Comparison of ENCODE assay signal across 12 mouse cellular contexts in the genomic region with DNA sequence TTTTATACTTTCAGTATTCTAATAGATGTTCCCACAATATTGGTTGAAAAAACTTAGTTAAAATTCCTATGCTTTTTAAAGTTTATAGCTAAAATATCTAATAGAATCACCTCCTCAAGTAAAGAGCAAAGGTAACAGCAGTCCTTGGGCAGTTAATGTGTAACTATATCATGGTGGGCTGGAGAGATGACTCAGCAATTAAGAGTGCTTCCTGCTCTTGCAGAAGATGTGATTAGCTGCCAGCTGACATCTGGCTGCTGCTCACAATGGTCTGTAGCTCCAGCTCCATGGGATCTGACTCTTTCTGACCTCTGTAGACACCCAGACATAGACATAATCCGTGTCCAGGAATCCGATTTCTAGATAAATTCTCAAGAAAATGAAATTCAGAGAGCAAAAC.
DNase-seq lines count a peak whose midpoint lies in the region; ATAC-seq lines count a peak whose summit lies in the region.
"Had no signal": no experiment of that assay in that cellular context is flagged by ENCODE, and none has a peak within 500 bp of the region (broad histone marks: within the 10 kb centered on the region; RNA-seq: fewer than 3 reads in every experiment).

No protein-coding gene starts in this region.

- 88% methylated on average over 2 of the region's 2 CpGs for WGBS in forebrain, embryonic 14.5 days
- WGBS in forebrain, embryonic 12.5 days: 80% methylated on average over 2 of the region's 2 CpGs
- WGBS in embryonic facial prominence, embryonic 10.5 days: 80% methylated on average over 2 of the region's 2 CpGs

- no peaks in the 10 kb centered on the region for H3K4me1 ChIP-seq in forebrain, embryonic 14.5 days (ENCODE audit: control insufficient read depth, insufficient read depth, low read length)
- no peaks in the 10 kb centered on the region for H3K4me1 ChIP-seq in forebrain, embryonic 12.5 days
- peaks cover 13% of the 10 kb centered on the region; the same call in 1 of the 2 replicates for H3K4me1 ChIP-seq in embryonic facial prominence, embryonic 10.5 days
- H3K4me1 ChIP-seq: hindbrain, embryonic 15.5 days; liver, embryonic 15.5 days; midbrain, embryonic 12.5 days had no signal

- peak; percentile 1 for DNase-seq in forebrain, embryonic 14.5 days (ENCODE audit: low spot score)
- peak; percentile 40 for DNase-seq in 416B (ENCODE audit: low read depth)
- peak; percentile 10 for DNase-seq in embryonic facial prominence, embryonic 10.5 days (ENCODE audit: low spot score)
- peak; percentile 21 for DNase-seq in lung, postnatal 10 days
- DNase-seq in left cerebral cortex, adult 18-20 months (ENCODE audit: low spot score in 2 of 2): no peak
- DNase-seq in adrenal gland, postnatal 14 days: no peak
- DNase-seq in cerebellum, adult 18-20 months: no peak

- no peak overlapping the region for H3K4me2 ChIP-seq in forebrain, embryonic 14.5 days (ENCODE audit: low read length)
- no peak overlapping the region for H3K4me2 ChIP-seq in forebrain, embryonic 12.5 days
- H3K4me2 ChIP-seq: hindbrain, embryonic 15.5 days; liver, embryonic 15.5 days; midbrain, embryonic 12.5 days had no signal

- H3K9me3 ChIP-seq in forebrain, embryonic 14.5 days (replicated peaks; ENCODE audit: control insufficient read depth, low read length): no peaks in the 10 kb centered on the region
- H3K9me3 ChIP-seq in forebrain, embryonic 12.5 days: no peaks in the 10 kb centered on the region
- H3K9me3 ChIP-seq in embryonic facial prominence, embryonic 10.5 days: no peaks in the 10 kb centered on the region
- H3K9me3 ChIP-seq: hindbrain, embryonic 15.5 days; liver, embryonic 15.5 days; midbrain, embryonic 12.5 days had no signal

- H3K27ac ChIP-seq in forebrain, embryonic 14.5 days (ENCODE audit: low read depth, low read length): no peak overlapping the region
- no peak overlapping the region for H3K27ac ChIP-seq in forebrain, embryonic 12.5 days
- H3K27ac ChIP-seq in embryonic facial prominence, embryonic 10.5 days (replicated peaks): no peak overlapping the region
- H3K27ac ChIP-seq: hindbrain, embryonic 15.5 days; liver, embryonic 15.5 days; midbrain, embryonic 12.5 days had no signal

- H3K4me3 ChIP-seq in forebrain, embryonic 14.5 days (ENCODE audit: low read depth, low read length): no peak overlapping the region
- H3K4me3 ChIP-seq in forebrain, embryonic 12.5 days (replicated peaks): no peak overlapping the region
- no peak overlapping the region for H3K4me3 ChIP-seq in embryonic facial prominence, embryonic 10.5 days
- H3K4me3 ChIP-seq: hindbrain, embryonic 15.5 days; liver, embryonic 15.5 days; midbrain, embryonic 12.5 days had no signal

- H3K9ac ChIP-seq in forebrain, embryonic 14.5 days (ENCODE audit: low read length): no peak overlapping the region
- no peak overlapping the region for H3K9ac ChIP-seq in forebrain, embryonic 12.5 days
- H3K9ac ChIP-seq: hindbrain, embryonic 15.5 days; liver, embryonic 15.5 days; midbrain, embryonic 12.5 days had no signal

- no peak for ATAC-seq in forebrain, embryonic 14.5 days
- ATAC-seq in forebrain, embryonic 12.5 days (ENCODE audit: low FRiP score): no peak
- ATAC-seq: activated CD4-positive, CD25-positive, alpha-beta regulatory T cell, adult 4 months had no signal

- no peaks in the 10 kb centered on the region for H3K27me3 ChIP-seq in forebrain, embryonic 14.5 days (replicated peaks; ENCODE audit: control insufficient read depth, insufficient read depth, low read length)
- H3K27me3 ChIP-seq in forebrain, embryonic 12.5 days: no peaks in the 10 kb centered on the region
- no peaks in the 10 kb centered on the region for H3K27me3 ChIP-seq in embryonic facial prominence, embryonic 10.5 days (replicated peaks; ENCODE audit: low read depth, poor library complexity, severe bottlenecking)
- H3K27me3 ChIP-seq: hindbrain, embryonic 15.5 days; liver, embryonic 15.5 days; midbrain, embryonic 12.5 days had no signal

- no peaks in the 10 kb centered on the region for H3K36me3 ChIP-seq in forebrain, embryonic 14.5 days (ENCODE audit: control insufficient read depth, insufficient read depth, low read length)
- no peaks in the 10 kb centered on the region for H3K36me3 ChIP-seq in forebrain, embryonic 12.5 days (replicated peaks)
- no peaks in the 10 kb centered on the region for H3K36me3 ChIP-seq in embryonic facial prominence, embryonic 10.5 days (replicated peaks)
- H3K36me3 ChIP-seq: hindbrain, embryonic 15.5 days; liver, embryonic 15.5 days; midbrain, embryonic 12.5 days had no signal

Comparison
In these comparisons a context has a peak if more than half of its experiments do, and no peak if none do; other contexts are left out.
1. DNase-seq: peak in forebrain, embryonic 14.5 days (single experiment), 416B (single experiment), embryonic facial prominence, embryonic 10.5 days (single experiment) and lung, postnatal 10 days (single experiment); none in left cerebral cortex, adult 18-20 months (0 of 2), adrenal gland, postnatal 14 days (single experiment) and cerebellum, adult 18-20 months (0 of 2).